Mouse (Mus musculus) ovary, postnatal 10 days (tissue): ENCODE measurements around the gene Pld5.

ENCODE experiments used
- DNase-seq: peaks from one replicate; pipeline ENCODE4 v3.0.0; 2022; ENCODE audit warnings: low spot score

Pld5 gene

GRCm38 (mm10) chr1:176167784-176168183 lies 107.3 kb downstream of the Pld5 start:
- DNase-seq: no peak

GRCm38 (mm10) chr1:176167114-176167513 lies 108.0 kb downstream of the Pld5 start:
- DNase-seq: no peak

- DNase-seq: no peak
Observed at GRCm38 (mm10) chr1:176145306-176145705, 129.8 kb downstream of the Pld5 start.

- DNase-seq: no peak
Observed at GRCm38 (mm10) chr1:176134379-176134778, 140.7 kb downstream of the Pld5 start.

GRCm38 (mm10) chr1:176125771-176126170 lies 149.3 kb downstream of the Pld5 start:
- DNase-seq: no peak

GRCm38 (mm10) chr1:176124441-176124840 lies 150.7 kb downstream of the Pld5 start:
- DNase-seq: no peak

- no peak for DNase-seq
Observed at GRCm38 (mm10) chr1:176123781-176124180, 151.3 kb downstream of the Pld5 start.

GRCm38 (mm10) chr1:176115604-176116003 lies 159.5 kb downstream of the Pld5 start:
- DNase-seq: no peak

- no peak for DNase-seq
Observed at GRCm38 (mm10) chr1:176098685-176099320, 176.3 kb downstream of the Pld5 start.

GRCm38 (mm10) chr1:176092119-176092518 lies 183.0 kb downstream of the Pld5 start:
- no peak for DNase-seq

- no peak for DNase-seq
Observed at GRCm38 (mm10) chr1:176089382-176089781, 185.7 kb downstream of the Pld5 start.

GRCm38 (mm10) chr1:176085952-176086648 lies 189.0 kb downstream of the Pld5 start:
- DNase-seq: no peak

- no peak for DNase-seq
Observed at GRCm38 (mm10) chr1:176082306-176082705, 192.8 kb downstream of the Pld5 start.

GRCm38 (mm10) chr1:176080969-176081368 lies 194.1 kb downstream of the Pld5 start:
- no peak for DNase-seq

GRCm38 (mm10) chr1:176078410-176078809 lies 196.7 kb downstream of the Pld5 start:
- no peak for DNase-seq

- DNase-seq: no peak
Observed at GRCm38 (mm10) chr1:176076799-176077198, 198.3 kb downstream of the Pld5 start.

GRCm38 (mm10) chr1:176075810-176076209 lies 199.3 kb downstream of the Pld5 start:
- DNase-seq: no peak

- no peak for DNase-seq
Observed at GRCm38 (mm10) chr1:176075409-176075808, 199.7 kb downstream of the Pld5 start.

- no peak for DNase-seq
Observed at GRCm38 (mm10) chr1:176074526-176074925, 200.6 kb downstream of the Pld5 start.

- no peak for DNase-seq
Observed at GRCm38 (mm10) chr1:176065281-176065680, 209.8 kb downstream of the Pld5 start.

- no peak for DNase-seq
Observed at GRCm38 (mm10) chr1:176064471-176064870, 210.6 kb downstream of the Pld5 start.

- DNase-seq: no peak
Observed at GRCm38 (mm10) chr1:176053653-176054052, 221.5 kb downstream of the Pld5 start.

- no peak for DNase-seq
Observed at GRCm38 (mm10) chr1:176046995-176047394, 228.1 kb downstream of the Pld5 start.

GRCm38 (mm10) chr1:176046375-176046774 lies 228.7 kb downstream of the Pld5 start:
- no peak for DNase-seq
